Mouse (Mus musculus) liver, embryonic 12.5 days (tissue): ENCODE data around the gene Ndufb2. TPM values are rescaled to one million over a fixed set of nuclear protein-coding genes. Genes with fewer than 3 reads are reported as not detected.

ENCODE experiments used
- ATAC-seq: fragments of 200-750 bp; cut with Nextera tagmentation; 2 replicates; pipeline ENCODE4 v1.8.0; 2017; ENCODE audit warnings: moderate number of reproducible peaks, mild to moderate bottlenecking, moderate library complexity
- H3K27ac ChIP-seq: fragments of 300-500 bp; sonication (generic); 2 replicates; pipeline ENCODE4 v1.5.1; 2016; ENCODE audit warnings: mild to moderate bottlenecking
- H3K27me3 ChIP-seq: fragments of 300-500 bp; sonication (generic); replicated peaks from 2 replicates; pipeline ENCODE4 v1.6.1; 2016; ENCODE audit warnings: mild to moderate bottlenecking, moderate library complexity
- H3K36me3 ChIP-seq: fragments of 300-500 bp; sonication (generic); 2 replicates; pipeline ENCODE4 v1.6.1; 2016; ENCODE audit warnings: mild to moderate bottlenecking, moderate library complexity
- H3K4me1 ChIP-seq: fragments of 300-500 bp; sonication (generic); 2 replicates; pipeline ENCODE4 v1.6.1; 2016
- H3K4me2 ChIP-seq: fragments of 300-500 bp; sonication (generic); 2 replicates; pipeline ENCODE4 v1.6.1; 2016; ENCODE audit warnings: mild to moderate bottlenecking, moderate library complexity
- H3K4me3 ChIP-seq: fragments of 300-500 bp; sonication (generic); 2 replicates; pipeline ENCODE4 v1.5.1; 2016; ENCODE audit warnings: mild to moderate bottlenecking, moderate library complexity
- H3K9ac ChIP-seq: fragments of 300-500 bp; sonication (generic); 2 replicates; pipeline ENCODE4 v1.6.1; 2016; ENCODE audit warnings: mild to moderate bottlenecking, moderate library complexity
- H3K9me3 ChIP-seq: fragments of 300-500 bp; sonication (generic); replicated peaks from 2 replicates; pipeline ENCODE4 v1.6.1; 2016; ENCODE audit warnings: mild to moderate bottlenecking, moderate library complexity
- WGBS: fragments of 180-500 bp; shearing (Covaris S2); methylation state at CpG from one replicate; pipeline ENCODE4 v1.1.7; 2016; ENCODE audit not compliant: insufficient replicate concordance; 5-methylcytosine and 5-hydroxymethylcytosine counted together
- polyA plus RNA-seq: library from polyadenylated mRNA; unstranded; fragments of >200 nt; fragmentation: Nextera tagmentation; extraction: Ambion mirVana; gene quantifications from 2 replicates; pipeline ENCODE4 v1.2.1, GENCODE M21; 2016

Ndufb2 gene
- polyA plus RNA-seq, 1 experiment from 2014 or later = 269 TPM

GRCm38 (mm10) chr6:39591481-39591880 is 893 bp upstream of the Ndufb2 start:
- H3K4me1 ChIP-seq = peaks cover 21% of the 10 kb centered on the region
- peak overlapping the region; percentile 78 for H3K4me2 ChIP-seq
- H3K4me3 ChIP-seq = peak overlapping the region; percentile 84; the same call in 1 of the 2 replicates
- WGBS = 81% methylated on average over 4 of the region's 4 CpGs
- no peaks in the 10 kb centered on the region for H3K27me3 ChIP-seq
- H3K36me3 ChIP-seq = peaks cover 44% of the 10 kb centered on the region
- no peak overlapping the region for H3K9ac ChIP-seq
- no peak for ATAC-seq
- H3K9me3 ChIP-seq = no peaks in the 10 kb centered on the region
- H3K27ac ChIP-seq = no peak overlapping the region

- H3K4me1 ChIP-seq = no peaks in the 10 kb centered on the region
- WGBS = 89% methylated on average over 3 of the region's 3 CpGs
- no peak overlapping the region for H3K27ac ChIP-seq
- ATAC-seq = no peak
- H3K36me3 ChIP-seq = peaks cover 69% of the 10 kb centered on the region
- H3K4me3 ChIP-seq = no peak overlapping the region
- H3K9ac ChIP-seq = no peak overlapping the region
- H3K4me2 ChIP-seq = no peak overlapping the region
- no peaks in the 10 kb centered on the region for H3K9me3 ChIP-seq
- no peaks in the 10 kb centered on the region for H3K27me3 ChIP-seq
Observed at GRCm38 (mm10) chr6:39600851-39601250, 8.5 kb downstream of the Ndufb2 start.

- no peak for ATAC-seq
- no peak overlapping the region for H3K27ac ChIP-seq
- no peak overlapping the region for H3K4me2 ChIP-seq
- WGBS = 74% methylated on average over 3 of the region's 3 CpGs
- no peak overlapping the region for H3K4me3 ChIP-seq
- H3K36me3 ChIP-seq = peaks cover 59% of the 10 kb centered on the region
- no peaks in the 10 kb centered on the region for H3K27me3 ChIP-seq
- no peaks in the 10 kb centered on the region for H3K9me3 ChIP-seq
- no peaks in the 10 kb centered on the region for H3K4me1 ChIP-seq
- H3K9ac ChIP-seq = no peak overlapping the region
Observed at GRCm38 (mm10) chr6:39601828-39602227, 9.5 kb downstream of the Ndufb2 start.

GRCm38 (mm10) chr6:39604565-39604964 is 12.2 kb downstream of the Ndufb2 start:
- Histone ChIP-seq H3K4me3 (no peak overlapping the region), H3K9ac (no peak overlapping the region), H3K4me1 (no peaks in the 10 kb centered on the region), H3K27me3 (no peaks in the 10 kb centered on the region), H3K36me3 (peaks cover 39% of the 10 kb centered on the region), H3K27ac (no peak overlapping the region), H3K9me3 (no peaks in the 10 kb centered on the region), H3K4me2 (no peak overlapping the region)
- ATAC-seq = no peak
- 82% methylated on average over 5 of the region's 5 CpGs for WGBS

- Histone ChIP-seq H3K9ac (no peak overlapping the region), H3K27ac (no peak overlapping the region), H3K27me3 (no peaks in the 10 kb centered on the region), H3K9me3 (no peaks in the 10 kb centered on the region), H3K4me1 (no peaks in the 10 kb centered on the region), H3K36me3 (peaks cover 27% of the 10 kb centered on the region), H3K4me3 (no peak overlapping the region), H3K4me2 (no peak overlapping the region)
- 75% methylated on average over 6 of the region's 6 CpGs for WGBS
- no peak for ATAC-seq
Observed at GRCm38 (mm10) chr6:39606056-39606455, 13.7 kb downstream of the Ndufb2 start.

GRCm38 (mm10) chr6:39606862-39607261 is 14.5 kb downstream of the Ndufb2 start:
- Histone ChIP-seq H3K4me2 (no peak overlapping the region), H3K9ac (no peak overlapping the region), H3K4me3 (no peak overlapping the region), H3K9me3 (no peaks in the 10 kb centered on the region), H3K36me3 (peaks cover 25% of the 10 kb centered on the region), H3K27ac (no peak overlapping the region), H3K4me1 (no peaks in the 10 kb centered on the region), H3K27me3 (no peaks in the 10 kb centered on the region)
- ATAC-seq = no peak
- WGBS = 44% methylated on average over 3 of the region's 3 CpGs

GRCm38 (mm10) chr6:39607365-39607764 is 15.0 kb downstream of the Ndufb2 start:
- H3K9me3 ChIP-seq = no peaks in the 10 kb centered on the region
- H3K4me1 ChIP-seq = no peaks in the 10 kb centered on the region
- H3K4me3 ChIP-seq = no peak overlapping the region
- WGBS = 74% methylated on average over 5 of the region's 5 CpGs
- H3K27me3 ChIP-seq = no peaks in the 10 kb centered on the region
- ATAC-seq = no peak
- no peak overlapping the region for H3K27ac ChIP-seq
- H3K4me2 ChIP-seq = no peak overlapping the region
- peaks cover 24% of the 10 kb centered on the region for H3K36me3 ChIP-seq
- H3K9ac ChIP-seq = no peak overlapping the region

GRCm38 (mm10) chr6:39610207-39610606 is 17.8 kb downstream of the Ndufb2 start:
- H3K4me2 ChIP-seq = no peak overlapping the region
- no peaks in the 10 kb centered on the region for H3K27me3 ChIP-seq
- WGBS = 78% methylated on average over 2 of the region's 2 CpGs
- no peaks in the 10 kb centered on the region for H3K9me3 ChIP-seq
- H3K9ac ChIP-seq = no peak overlapping the region
- ATAC-seq = no peak
- no peak overlapping the region for H3K27ac ChIP-seq
- H3K4me3 ChIP-seq = no peak overlapping the region
- H3K4me1 ChIP-seq = no peaks in the 10 kb centered on the region
- H3K36me3 ChIP-seq = peaks cover 31% of the 10 kb centered on the region

GRCm38 (mm10) chr6:39611296-39611695 is 18.9 kb downstream of the Ndufb2 start:
- Histone ChIP-seq H3K9ac (no peak overlapping the region), H3K4me1 (no peaks in the 10 kb centered on the region), H3K4me3 (no peak overlapping the region), H3K9me3 (no peaks in the 10 kb centered on the region), H3K27ac (no peak overlapping the region), H3K4me2 (no peak overlapping the region), H3K27me3 (no peaks in the 10 kb centered on the region), H3K36me3 (peaks cover 39% of the 10 kb centered on the region)
- no peak for ATAC-seq
- WGBS = 84% methylated on average over 2 of the region's 2 CpGs

Other genes starting within 250 kb of the Ndufb2 start
- gene Slc37a3, start 214.9 kb upstream of the Ndufb2 start, polyA plus RNA-seq = 8.0 and 10.3 TPM in 2 replicates
- gene Rab19, start 211.4 kb upstream of the Ndufb2 start, polyA plus RNA-seq = 0.11 and 0.27 TPM in 2 replicates
- gene Mkrn1, start 172.1 kb upstream of the Ndufb2 start, polyA plus RNA-seq = 160 and 163 TPM in 2 replicates
- 4.6 and 5.0 TPM in 2 replicates for gene Dennd2a, start 34.7 kb upstream of the Ndufb2 start, polyA plus RNA-seq
- gene Adck2, start 18.7 kb upstream of the Ndufb2 start, polyA plus RNA-seq = 11.9 and 13.1 TPM in 2 replicates
- gene Gm42420, start 6.8 kb upstream of the Ndufb2 start, polyA plus RNA-seq = 0.89 and 1.5 TPM in 2 replicates
- gene Braf, start 132.9 kb downstream of the Ndufb2 start, polyA plus RNA-seq = 10.7 and 11.0 TPM in 2 replicates
- 108 and 110 TPM in 2 replicates for gene Mrps33, start 218.4 kb downstream of the Ndufb2 start, polyA plus RNA-seq